Mouse (Mus musculus) MN1 (cell line): Measurements from ENCODE around the gene Kazn.

ENCODE experiments used
- DNase-seq: peaks from one replicate; pipeline ENCODE4 v3.0.0-alpha.2; 2016; ENCODE audit warnings: low spot score

Gene Kazn

GRCm38 (mm10) chr4:142193151-142193578 is 46.0 kb downstream of the Kazn start:
- DNase-seq, result no peak

DNA sequence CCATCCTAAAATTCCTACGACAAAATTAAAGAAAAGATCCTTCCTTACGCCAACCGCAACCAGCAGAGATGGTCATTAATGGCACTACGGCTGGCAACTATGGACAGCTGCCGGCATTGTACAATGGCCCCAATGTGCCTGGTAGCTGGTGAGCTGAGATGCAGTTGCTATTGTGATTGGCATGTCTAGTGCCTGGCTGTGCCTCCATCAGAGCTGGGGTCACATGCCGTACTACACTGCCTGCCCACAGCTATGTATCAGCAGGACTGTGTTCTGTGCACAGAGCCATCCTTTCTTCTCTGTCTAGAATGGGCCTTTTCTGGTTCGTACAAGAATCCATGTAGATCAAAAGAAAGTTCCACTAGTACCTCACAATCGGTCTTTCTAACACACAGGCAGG is 49.2 kb downstream of the Kazn start:
- no peak for DNase-seq

GRCm38 (mm10) chr4:142188501-142188900 is 50.7 kb downstream of the Kazn start:
- DNase-seq, result no peak

GRCm38 (mm10) chr4:142186155-142186554 is 53.0 kb downstream of the Kazn start:
- no peak for DNase-seq

DNA sequence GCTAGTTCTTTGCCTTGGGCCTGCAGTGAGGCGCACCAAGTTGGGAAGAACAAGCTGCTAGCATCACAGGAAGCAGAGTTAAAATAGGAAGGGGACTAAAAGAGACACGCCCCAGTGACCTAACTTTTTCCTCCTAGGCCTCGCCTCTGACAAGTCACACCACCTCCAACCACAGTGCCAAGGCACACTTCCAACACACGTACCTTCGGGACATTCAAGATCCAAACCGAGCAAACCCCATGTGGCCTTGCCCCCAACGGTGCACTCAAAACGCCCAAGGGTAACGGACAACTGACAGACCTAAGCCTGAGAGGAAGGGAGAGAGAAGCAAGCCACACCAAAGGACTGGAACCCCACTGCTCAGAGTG is 53.7 kb downstream of the Kazn start:
- no peak for DNase-seq

- DNase-seq, result no peak
Observed at GRCm38 (mm10) chr4:142184852-142185532, 54.2 kb downstream of the Kazn start.

DNA sequence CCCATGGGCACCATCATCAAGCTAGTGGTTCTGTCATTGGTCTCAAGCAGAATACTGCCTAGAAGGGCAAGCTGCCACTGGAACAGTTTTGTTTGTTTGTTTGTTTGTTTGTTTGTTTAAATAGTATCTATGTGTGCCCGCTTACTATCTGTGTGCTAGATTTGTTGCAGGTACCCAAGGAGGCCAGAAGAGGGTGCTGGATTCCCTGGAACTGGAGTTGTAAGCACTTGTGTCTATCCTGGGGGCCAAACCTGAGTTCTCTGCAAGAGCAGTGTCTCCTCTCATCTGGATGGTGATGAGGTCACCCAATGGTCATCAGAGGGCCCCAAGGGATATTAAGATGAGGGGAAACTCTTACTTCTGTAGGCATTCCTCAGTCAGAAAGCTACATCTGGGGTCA is 55.6 kb downstream of the Kazn start:
- DNase-seq, result no peak

DNA sequence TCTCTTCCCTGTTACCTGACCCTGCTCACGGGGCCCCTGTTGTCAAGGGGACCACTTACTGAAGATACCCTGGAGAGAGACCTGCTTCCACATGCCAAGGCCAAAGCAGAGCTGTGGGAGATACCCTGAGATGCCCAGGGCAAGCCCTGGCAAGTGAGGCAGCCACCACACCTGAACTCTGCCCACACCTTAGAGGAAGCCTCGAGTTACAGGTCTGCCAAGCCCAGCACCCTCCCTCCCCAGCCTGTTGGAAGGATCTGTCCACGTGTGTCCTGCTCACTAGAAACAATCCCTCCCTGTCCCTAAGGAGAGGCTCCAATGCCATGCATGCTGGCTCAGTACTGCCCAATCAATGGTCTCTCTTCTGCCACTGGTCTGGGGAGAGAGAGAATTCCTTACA is 56.2 kb downstream of the Kazn start:
- no peak for DNase-seq

- no peak for DNase-seq
Observed at GRCm38 (mm10) chr4:142181646-142182045, 57.6 kb downstream of the Kazn start.

DNA sequence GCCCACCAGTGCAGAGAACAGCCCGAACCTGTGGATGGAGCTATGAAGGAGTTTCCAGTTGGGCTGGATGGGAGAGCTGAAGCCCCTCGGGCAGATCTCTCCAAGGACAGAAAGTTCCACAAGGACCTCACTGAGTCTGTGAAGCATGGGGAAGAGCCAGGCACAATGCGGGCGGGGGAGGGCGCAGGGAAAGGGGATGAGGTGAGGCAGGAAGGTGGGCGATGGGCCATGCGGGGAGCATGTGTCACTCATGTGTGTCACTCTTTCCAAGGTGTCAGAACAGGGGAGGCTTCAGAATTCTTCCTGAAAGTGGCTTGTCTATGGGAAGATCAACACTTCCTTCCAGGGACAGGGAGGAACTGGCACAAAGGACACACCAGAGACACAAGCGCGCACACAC is 58.3 kb downstream of the Kazn start:
- DNase-seq, result no peak

DNA sequence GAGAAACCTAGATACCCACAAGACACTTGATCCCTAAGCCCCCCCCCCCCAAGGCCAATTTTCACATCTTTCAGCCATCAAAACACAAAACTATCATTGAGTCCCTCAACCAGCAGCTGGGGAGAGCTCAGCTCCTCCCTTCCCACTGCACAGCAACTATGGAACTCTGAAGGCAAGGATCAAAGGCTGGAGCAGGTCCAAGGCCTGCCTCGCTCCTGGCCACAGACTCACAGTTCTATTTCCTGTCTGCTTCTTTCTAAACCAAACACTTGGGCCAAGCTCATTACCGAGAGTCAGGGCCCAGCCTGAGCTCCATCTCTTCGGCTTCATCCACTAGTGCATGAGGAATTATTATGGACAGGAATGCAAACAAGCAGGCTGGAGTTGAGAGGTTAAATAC is 58.9 kb downstream of the Kazn start:
- DNase-seq, result no peak

- no peak for DNase-seq
Observed at GRCm38 (mm10) chr4:142179531-142179930, 59.7 kb downstream of the Kazn start.

GRCm38 (mm10) chr4:142176732-142177131 is 62.5 kb downstream of the Kazn start:
- no peak for DNase-seq

DNA sequence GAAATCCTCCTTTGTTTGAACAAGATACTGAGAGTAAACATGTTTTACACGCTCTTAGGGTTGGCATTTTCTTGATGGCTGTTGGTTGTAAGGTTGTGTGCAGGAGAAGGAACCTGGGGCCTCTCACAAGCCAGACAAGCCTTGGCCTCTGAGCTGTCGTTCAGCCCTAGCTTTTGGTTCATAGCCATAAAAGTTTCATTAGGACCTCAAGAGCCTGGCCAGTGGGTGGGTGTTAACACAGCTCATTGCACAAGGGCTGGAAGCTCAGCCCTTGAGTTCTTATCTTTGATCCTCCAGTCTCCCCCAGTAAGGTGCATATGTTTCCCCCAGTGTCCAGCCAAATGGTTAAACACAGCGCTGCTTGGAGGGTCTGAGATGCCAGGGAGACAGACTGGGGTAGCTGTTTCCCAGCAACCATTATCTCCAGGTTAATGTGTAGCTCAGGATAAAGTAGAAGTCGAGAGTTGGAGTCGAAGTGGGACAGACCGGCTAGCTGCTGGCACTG is 65.2 kb downstream of the Kazn start:
- DNase-seq, result no peak

- DNase-seq, result no peak
Observed at GRCm38 (mm10) chr4:142172942-142173341, 66.3 kb downstream of the Kazn start.

DNA sequence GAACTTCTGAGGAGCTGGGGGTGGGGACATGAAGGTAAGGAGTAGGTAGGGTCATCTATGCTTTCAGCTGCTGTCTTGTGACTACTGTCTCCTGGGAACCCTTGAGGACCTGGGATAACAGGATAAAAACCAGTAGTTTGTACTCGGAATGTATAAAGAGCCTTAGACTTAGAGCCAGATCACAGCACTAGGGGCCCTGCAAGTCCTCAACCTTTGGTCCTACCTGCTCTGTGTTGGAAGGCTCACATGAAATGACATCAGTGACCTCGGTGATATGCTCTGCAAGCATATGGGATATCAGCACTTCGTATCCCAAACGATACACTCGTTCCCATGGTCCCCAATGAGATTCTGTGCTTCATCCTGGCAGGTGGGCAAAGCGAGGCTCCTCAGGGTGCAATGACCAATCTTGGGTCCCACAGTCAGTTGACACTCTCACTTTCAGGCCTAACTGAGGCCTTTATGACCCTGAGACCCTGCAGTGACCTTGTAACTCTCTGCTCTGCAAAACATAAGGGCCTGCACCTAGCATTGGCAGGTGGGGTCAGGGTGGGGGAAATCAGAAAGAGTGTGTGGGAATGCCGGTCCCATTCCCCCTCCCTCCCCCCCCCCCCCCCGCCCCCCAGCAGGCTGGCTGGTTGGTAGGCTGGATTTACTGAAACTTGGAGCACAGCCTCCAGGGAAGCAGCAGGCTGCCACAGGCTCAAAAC is 67.3 kb downstream of the Kazn start:
- no peak for DNase-seq

DNA sequence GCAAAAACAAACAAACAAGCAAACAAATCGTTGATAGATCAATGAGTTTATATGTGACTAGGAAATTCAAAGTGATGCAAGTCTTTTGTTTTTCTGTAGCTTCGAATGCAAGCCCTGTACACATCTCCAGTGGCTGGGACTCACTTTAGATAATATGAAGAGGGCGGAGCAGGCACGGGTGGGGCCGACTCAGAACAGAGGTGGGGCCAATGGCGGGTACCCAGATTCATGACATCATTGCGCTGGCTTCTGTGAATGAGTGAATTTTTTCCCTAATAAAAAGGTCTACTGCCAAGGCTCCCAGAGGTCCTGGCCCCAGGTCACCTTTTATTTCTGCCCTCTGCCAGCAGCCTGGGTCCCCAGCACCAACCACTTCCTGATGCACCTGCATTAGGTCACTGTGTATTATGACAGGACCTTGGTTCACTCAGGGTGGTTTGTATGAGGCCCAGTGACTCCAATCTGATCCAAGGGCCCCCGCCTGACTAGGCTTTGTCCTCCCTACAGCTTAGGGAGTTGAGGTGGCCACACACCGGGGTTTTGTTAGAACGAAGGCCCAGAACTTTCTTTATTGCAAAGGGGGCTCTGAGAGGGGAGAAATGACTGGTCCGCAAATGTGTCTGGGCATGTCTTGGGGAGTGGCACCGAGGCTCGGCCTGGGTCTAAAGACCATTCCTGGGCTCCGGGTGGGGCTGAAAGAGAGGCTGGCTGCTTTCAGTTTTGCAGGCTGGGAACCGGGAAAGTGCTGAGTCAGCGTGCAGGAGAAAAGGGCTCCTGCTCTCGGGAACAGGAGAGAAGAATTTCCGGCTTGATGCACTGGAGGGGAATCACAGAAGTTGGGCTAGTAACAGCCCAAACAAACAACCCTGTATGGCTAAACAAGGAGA is 68.1 kb downstream of the Kazn start:
- no peak for DNase-seq

- no peak for DNase-seq
Observed at GRCm38 (mm10) chr4:142169636-142170035, 69.6 kb downstream of the Kazn start.

DNA sequence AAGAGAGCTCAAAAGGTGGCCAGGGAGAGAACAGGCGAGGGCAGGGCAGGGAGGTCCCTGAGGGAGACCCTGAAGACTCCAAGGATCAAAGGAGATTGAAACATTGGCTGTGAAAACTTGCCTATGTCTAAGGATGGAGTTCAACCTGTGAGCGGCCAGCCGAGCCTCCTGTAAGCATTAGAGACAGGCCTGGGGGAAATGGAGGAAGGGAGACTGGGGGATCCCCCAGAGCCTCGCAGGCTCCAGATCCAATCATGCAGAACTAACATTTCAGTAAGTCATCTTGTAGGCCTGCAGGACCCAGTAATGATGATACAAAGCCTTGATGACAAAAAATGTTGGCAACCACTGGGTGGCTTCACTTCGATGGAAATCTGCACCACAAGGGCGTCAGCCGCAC is 70.8 kb downstream of the Kazn start:
- no peak for DNase-seq

DNA sequence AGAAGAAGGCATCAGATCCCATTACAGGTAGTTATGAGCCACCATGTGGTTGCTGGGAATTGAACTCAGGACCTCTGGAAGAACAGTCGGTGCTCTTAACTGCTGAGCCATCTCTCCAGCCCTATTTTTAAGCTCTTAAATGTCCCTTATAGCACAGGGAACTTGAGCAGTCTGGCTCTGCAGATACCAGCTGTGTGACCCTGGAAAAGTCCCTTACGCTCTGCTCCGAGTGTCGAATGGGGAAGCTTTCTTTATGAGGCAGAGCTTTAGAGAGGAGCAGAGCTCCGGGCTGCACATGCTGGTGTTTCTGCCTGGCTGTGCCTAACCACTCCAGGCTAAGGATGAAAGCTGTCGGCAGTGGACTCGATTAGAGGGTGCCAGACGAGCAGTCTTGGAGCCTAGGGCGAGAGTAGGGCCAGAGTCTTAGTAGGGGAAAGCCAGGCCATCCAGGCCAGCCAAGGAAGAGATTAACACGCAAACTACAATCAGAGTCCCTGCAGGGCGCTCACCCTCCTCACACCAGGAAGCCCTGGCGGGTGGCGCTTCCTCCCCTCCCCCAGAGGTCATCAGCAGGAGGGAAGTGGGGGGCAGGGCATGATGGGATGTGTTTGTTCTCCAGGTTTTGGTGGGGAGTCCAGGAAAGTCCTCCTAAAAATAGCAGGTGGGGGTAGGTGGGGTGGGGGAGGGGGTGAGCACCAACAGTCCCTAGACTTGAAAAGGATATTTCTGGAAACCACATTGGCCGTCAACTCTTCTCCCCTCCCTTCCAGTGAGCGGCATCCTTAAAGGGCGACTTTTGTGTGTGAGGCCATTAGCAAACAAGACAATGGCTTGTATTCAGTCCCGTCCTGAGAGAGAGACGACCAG is 73.1 kb downstream of the Kazn start:
- DNase-seq, result no peak

- no peak for DNase-seq
Observed at GRCm38 (mm10) chr4:142165363-142165762, 73.8 kb downstream of the Kazn start.

DNA sequence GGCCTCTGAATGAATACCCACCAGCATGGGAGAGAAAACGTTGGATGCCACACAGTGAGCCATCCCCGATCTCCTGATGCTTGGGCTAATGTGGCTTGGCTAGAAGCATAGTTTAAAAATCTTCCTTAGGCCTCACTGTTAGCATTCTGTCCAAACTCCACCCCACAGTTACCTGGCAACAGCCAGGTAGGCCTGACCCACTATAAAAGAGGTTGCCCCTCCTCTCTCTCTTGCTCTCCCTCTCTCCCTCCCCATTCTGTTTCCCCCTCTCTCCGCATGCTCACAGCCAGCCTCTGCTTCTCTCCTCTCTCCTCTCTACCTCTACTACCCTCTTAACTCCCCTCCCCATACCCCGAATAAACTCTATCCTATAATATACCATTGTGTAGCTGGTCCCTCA is 74.8 kb downstream of the Kazn start:
- no peak for DNase-seq
